Mouse (Mus musculus) left cerebral cortex, postnatal 4 days (tissue): ENCODE results near the gene Snai3. TPM values are rescaled to one million over a fixed set of nuclear protein-coding genes. Genes with fewer than 3 reads are reported as not detected.

Experiments
- DNase-seq: peaks from one replicate; pipeline ENCODE4 v3.0.0-alpha.2; 2022
- intact Hi-C: fragments of 180-260 bp; cut with DNase I; formaldehyde crosslinking; loops from one replicate; pipeline ENCODE4 v1.15.1; 2025
- total RNA-seq, 2 experiments: library from RNA; stranded (reverse); gene quantifications; 2 replicates each; pipeline ENCODE4 v1.2.3; 2021

Gene Snai3
- total RNA-seq, 2 experiments from 2014 or later: not detected

DNA sequence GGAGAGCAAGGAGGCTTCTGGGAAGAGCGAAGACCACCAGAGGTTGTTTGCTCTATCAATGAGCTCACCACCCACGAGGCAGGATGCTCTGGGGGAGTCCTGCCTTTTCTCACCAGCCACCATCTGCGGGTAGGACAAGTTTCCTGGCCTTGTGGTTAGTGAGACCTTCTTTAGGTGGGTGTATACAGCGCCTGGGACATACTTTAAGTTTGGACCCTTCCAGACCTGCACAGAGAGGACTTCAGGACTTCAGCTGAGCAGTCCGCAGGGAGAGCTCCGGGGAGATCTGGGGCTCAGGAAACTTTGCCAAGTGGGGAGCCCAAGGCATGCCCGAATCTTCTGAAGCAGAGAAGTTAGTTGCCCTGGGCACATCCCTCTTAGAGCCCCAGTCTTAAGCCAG is 543 bp downstream of the Snai3 start:
- no peak for DNase-seq
- intact Hi-C loops: no loop called here

GRCm38 (mm10) chr8:122459218-122459900 is 1.2 kb downstream of the Snai3 start:
- intact Hi-C loops: no loop called here
- peak; percentile 42 for DNase-seq

GRCm38 (mm10) chr8:122457171-122457570 is 3.4 kb downstream of the Snai3 start:
- intact Hi-C loops: no loop called here
- no peak for DNase-seq

DNA sequence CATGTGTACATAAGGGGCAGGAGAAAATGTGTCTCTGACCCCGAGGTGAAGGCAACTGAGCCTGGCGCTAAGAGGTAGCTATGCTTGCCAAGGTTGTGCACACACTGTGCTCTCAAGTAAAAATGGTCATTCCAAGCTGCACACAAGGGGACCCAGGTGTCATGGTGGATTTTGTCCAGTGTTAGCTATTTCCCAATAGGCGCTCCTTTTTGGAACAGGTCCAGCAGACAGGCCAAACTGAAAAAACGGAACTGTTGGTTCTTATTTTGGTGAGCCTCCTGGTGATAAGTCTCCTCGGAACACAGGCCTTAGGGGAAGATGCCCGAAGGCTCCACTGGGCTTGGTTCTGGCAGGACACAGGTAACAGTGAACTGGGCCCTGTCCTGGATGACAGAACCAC is 6.1 kb downstream of the Snai3 start:
- DNase-seq: no peak
- intact Hi-C loops: no loop called here

DNA sequence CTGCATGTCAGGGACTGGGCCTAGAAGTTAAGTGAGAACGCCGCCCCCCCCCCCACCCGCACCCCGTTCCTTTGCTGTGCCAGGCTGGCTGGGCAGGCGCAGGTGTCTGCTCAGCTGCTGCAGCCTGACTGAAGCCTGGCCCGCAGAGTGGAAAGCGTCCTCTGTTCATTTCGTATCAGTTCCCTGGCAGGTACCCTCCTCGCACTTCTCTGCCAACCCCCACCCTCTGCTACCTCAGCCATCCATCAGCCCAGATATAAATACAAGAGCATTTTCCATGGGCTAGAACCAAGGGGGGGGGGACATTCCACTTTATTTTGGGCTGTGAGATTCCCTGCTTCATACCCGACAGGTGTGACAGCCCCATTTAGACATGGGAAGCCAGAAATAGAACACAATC is 8.4 kb downstream of the Snai3 start:
- intact Hi-C loops: no loop called here
- DNase-seq: no peak

DNA sequence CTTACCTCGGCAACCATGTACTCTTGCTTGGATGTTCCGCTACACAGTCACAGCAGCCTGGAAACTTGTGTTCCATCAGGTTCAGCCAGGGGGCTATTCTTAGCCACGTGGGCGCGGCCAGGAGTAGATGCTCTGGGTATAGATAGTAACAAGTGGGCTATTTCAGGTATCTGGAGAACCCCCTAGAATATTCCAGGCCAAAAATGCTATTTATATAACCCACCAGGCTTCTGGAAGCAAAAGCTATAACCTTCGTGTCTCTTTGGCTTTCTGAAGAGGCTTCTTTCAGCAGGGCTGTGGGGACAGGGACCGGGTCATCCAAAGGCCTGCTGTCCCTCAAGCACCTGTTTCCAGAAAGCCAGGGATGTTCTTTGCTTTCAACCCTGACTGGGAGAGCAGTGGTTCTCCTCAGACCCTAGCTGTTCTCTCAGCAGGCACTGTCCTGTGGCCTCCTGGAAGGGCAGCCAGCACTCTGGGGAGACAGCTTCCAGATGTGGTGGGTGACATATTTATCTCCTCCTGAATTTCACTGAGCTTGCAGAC is 9.3 kb downstream of the Snai3 start:
- DNase-seq: no peak
- intact Hi-C loops: no loop called here

- DNase-seq: no peak
- intact Hi-C loops: no loop called here
Observed at GRCm38 (mm10) chr8:122445203-122445602, 15.3 kb downstream of the Snai3 start.

- intact Hi-C loops: no loop called here
- peak; percentile 94 for DNase-seq
Observed at GRCm38 (mm10) chr8:122444058-122444748, 16.3 kb downstream of the Snai3 start.

DNA sequence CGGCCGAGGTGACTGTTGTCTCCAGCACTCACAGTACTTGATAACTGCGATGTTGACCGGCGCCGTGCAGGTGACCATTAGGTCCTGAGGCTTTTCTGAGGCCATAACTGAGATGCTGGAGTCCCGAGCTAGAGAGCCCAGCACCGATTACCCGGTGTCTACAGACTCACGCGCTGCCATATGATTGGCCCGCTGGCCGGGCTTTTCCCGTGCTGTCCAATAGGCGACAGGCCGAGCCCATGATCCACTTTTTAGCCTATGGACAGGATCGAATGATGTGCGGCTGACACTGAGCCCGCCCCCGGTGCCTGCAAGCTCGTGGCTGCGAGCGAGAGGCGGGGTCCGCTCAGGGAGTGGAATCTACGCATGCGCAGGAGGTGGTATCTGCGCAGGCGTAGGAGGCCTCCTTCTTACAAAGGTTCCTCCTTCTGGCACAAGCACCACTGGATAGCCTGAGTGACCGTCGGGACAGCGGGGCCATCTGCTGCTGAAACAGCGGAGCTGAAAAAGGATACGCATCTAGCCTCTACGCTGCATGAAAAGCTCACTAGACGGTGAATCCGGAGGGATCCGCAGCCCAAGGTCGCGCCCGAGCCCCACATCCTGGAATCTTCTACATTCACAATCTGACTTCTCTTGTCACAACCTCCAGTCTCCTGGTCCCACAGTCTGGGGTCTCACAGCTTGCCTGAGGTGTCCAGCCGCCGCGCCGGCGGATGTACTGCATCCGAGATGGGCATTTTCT is 17.1 kb downstream of the Snai3 start, which contains the start of gene Mvd:
TSS of gene Mvd (minus strand) at position 161 of the 745 bp plus-strand sequence.
- intact Hi-C loops: no loop called here
- peak; percentile 99 for DNase-seq

DNA sequence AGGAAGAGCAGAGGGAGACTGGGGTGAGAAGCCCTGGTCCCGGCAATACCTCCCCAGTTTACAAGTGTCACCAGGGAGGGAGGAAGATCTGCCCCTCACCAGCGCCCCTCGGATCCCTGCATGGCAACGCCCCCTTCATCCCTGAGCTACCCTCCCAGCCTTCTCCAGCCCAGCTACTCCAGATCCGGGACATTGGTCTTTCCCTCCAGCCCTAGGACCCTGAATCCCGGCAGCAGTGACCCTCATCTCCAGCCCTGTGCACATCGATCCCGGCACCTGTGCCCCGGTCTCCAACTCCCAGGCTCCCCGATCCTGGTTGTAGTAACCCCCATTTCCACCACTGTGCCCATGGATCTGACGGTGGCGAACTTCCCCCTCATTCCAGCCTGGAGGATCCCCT is 17.8 kb downstream of the Snai3 start:
- intact Hi-C loops: no loop called here
- no peak for DNase-seq

GRCm38 (mm10) chr8:122442356-122442755 is 18.2 kb downstream of the Snai3 start:
- no peak for DNase-seq
- intact Hi-C loops: no loop called here

- intact Hi-C loops: no loop called here
- DNase-seq: peak; percentile 31
Observed at GRCm38 (mm10) chr8:122441326-122441725, 19.2 kb downstream of the Snai3 start.

- intact Hi-C loops: no loop called here
- DNase-seq: peak; percentile 73
Observed at GRCm38 (mm10) chr8:122439336-122439735, 21.2 kb downstream of the Snai3 start.

DNA sequence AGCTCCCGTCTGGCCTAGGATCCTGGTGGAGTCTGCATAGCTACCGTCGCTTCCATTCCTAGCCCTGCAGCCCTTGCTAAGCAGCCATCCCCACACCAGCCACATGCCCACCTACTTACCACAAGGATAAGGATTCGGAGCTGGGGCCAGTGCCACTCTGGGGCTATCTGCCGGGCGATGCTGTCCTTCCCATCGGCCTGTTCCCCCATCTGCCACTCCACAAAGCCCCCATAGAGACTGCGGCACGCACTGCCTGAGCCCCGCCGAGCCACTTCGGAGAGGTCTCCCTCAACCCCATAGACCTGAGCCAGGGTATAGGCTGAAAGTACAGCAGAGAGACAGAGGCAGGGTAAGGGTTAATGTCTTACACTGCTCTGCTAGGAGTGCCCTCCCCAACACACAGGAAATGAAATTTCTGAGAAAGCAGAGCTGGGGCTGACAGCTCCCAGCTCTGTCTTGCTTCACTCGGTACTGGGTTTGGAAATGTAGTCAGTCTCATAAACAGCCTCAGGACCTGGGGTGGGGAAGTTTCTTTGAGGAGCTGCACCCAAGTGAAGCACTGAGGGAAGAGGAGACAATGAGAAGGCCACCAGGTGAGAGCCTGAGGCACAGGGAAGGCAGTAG is 22.7 kb downstream of the Snai3 start:
- no peak for DNase-seq
- intact Hi-C loops: no loop called here

GRCm38 (mm10) chr8:122436586-122437125 is 23.9 kb downstream of the Snai3 start:
- DNase-seq: no peak
- intact Hi-C loops: no loop called here

- DNase-seq: no peak
- intact Hi-C loops: no loop called here
Observed at GRCm38 (mm10) chr8:122436146-122436545, 24.4 kb downstream of the Snai3 start.

DNA sequence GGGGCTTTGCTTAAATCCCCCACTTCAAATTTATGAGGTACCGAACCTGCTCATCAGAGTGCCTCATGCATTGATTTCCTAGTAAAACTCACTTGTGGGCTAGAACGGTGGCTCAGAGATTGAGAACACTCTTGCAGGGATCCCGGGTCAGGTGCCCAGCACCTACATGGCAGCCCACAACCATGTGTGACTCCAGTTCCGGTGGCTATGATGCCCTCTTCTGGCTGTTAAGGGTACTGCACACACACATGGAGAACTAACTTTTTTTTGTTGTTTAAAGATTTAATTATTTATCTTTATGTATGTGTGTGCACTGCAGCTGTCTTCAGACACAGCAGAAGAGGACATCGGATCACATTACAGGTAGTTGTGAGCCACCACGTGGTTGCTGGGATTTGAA is 25.2 kb downstream of the Snai3 start:
- intact Hi-C loops: no loop called here

GRCm38 (mm10) chr8:122433269-122433905 is 27.1 kb downstream of the Snai3 start:
- no peak for DNase-seq
- intact Hi-C loops: no loop called here

More for the DNA sequence above, 25.2 kb downstream of the Snai3 start:
- DNase-seq: no peak

- peak; percentile 46 for DNase-seq
- intact Hi-C loops: no loop called here
Observed at GRCm38 (mm10) chr8:122432443-122433268, 27.9 kb downstream of the Snai3 start, which contains the start of gene Cyba. Gene Cyba (minus strand): TSS chr8:122432930.
